Mouse (Mus musculus): ENCODE measurements around the gene Vmn1r11. TPM values are rescaled to one million over a fixed set of nuclear protein-coding genes. Genes with fewer than 3 reads are reported as not detected.

Gene Vmn1r11
- not detected in 2 replicates for polyA plus RNA-seq (2015; fragmentation: Nextera tagmentation; extraction: Ambion mirVana)

DNA sequence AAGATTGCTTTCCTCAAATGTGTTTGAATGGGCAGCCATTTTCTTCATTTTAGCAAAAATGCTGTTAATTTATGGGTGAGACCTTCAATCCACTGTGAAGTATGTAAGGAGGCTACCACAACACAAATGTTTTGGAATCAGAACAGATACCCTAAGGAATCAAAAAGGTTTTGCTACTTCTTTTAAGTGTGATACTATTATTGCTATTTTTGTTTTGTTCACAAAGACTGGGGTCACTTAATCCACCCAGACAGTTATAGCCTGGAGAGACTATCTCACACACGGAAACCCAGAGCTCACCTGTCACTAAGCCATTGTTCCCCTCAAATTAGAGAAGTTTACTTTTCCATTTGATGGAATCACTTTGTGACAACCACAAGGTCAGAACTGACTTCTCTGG lies at the start of gene Vmn1r11:
Gene Vmn1r11 (plus strand): TSS at position 301 of the 400 bp plus-strand sequence.
- H3K4me2 ChIP-seq (ENCODE audit: low read length) = no peak within 1 kb of the TSS
- no peaks in the 10 kb centered on the region for H3K4me1 ChIP-seq (ENCODE audit: control insufficient read depth, insufficient read depth, low read length)
- no peak within 1 kb of the TSS for H3K9ac ChIP-seq (ENCODE audit: low read depth, low read length)
- H3K36me3 ChIP-seq (ENCODE audit: control insufficient read depth, insufficient read depth, low read length) = no peaks in the 10 kb centered on the region
- ATAC-seq = no peak
- no peaks in the 10 kb centered on the region for H3K27me3 ChIP-seq (ENCODE audit: control insufficient read depth, insufficient read depth, low read depth, low read length)
- 64% methylated on average over 1 of the region's 1 CpGs for WGBS
- H3K27ac ChIP-seq (ENCODE audit: low read length) = no peak within 1 kb of the TSS
- H3K9me3 ChIP-seq (replicated peaks; ENCODE audit: control insufficient read depth, low read length, poor library complexity, severe bottlenecking) = no peaks in the 10 kb centered on the region
- H3K4me3 ChIP-seq (ENCODE audit: low read depth, low read length) = no peak within 1 kb of the TSS

- no peak for ATAC-seq
- Histone ChIP-seq H3K27ac (ENCODE audit: low read length) (no peak overlapping the region), H3K4me3 (ENCODE audit: low read depth, low read length) (no peak overlapping the region), H3K4me2 (ENCODE audit: low read length) (no peak overlapping the region), H3K4me1 (ENCODE audit: control insufficient read depth, insufficient read depth, low read length) (no peaks in the 10 kb centered on the region), H3K9me3 (replicated peaks; ENCODE audit: control insufficient read depth, low read length, poor library complexity, severe bottlenecking) (no peaks in the 10 kb centered on the region), H3K9ac (ENCODE audit: low read depth, low read length) (no peak overlapping the region), H3K27me3 (ENCODE audit: control insufficient read depth, insufficient read depth, low read depth, low read length) (no peaks in the 10 kb centered on the region), H3K36me3 (ENCODE audit: control insufficient read depth, insufficient read depth, low read length) (no peaks in the 10 kb centered on the region)
- WGBS = 60% methylated on average over 1 of the region's 1 CpGs
These were observed 26.9 kb upstream of the Vmn1r11 start for GRCm38 (mm10) chr6:57106358-57106757.

DNA sequence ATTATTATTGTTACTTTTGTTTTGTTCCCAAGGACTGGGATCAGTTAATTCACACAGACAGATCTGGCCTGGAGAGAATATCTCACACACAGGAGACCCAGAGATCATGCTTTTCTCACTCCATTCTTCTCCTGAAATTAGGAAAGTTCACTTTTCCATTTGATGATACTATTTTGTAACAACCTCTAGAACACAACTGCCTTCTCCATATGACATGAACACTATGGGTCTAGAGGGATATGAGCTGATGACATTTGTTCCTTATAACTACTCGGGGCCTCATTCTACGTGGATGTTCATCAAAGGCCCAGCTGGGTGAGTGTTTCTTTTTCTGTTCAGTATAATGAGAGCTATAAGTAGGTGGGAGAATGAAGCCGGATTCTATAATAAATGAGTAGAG lies 24.1 kb upstream of the Vmn1r11 start, which contains the start of gene Vmn1r10:
Gene Vmn1r10 (plus strand): TSS at position 301 of the 400 bp plus-strand sequence.
- Histone ChIP-seq H3K9ac (ENCODE audit: low read depth, low read length) (no peak within 1 kb of the TSS), H3K27me3 (ENCODE audit: control insufficient read depth, insufficient read depth, low read depth, low read length) (no peaks in the 10 kb centered on the region), H3K4me2 (ENCODE audit: low read length) (no peak within 1 kb of the TSS), H3K4me3 (ENCODE audit: low read depth, low read length) (no peak within 1 kb of the TSS), H3K27ac (ENCODE audit: low read length) (no peak within 1 kb of the TSS), H3K9me3 (replicated peaks; ENCODE audit: control insufficient read depth, low read length, poor library complexity, severe bottlenecking) (no peaks in the 10 kb centered on the region), H3K4me1 (ENCODE audit: control insufficient read depth, insufficient read depth, low read length) (no peaks in the 10 kb centered on the region), H3K36me3 (ENCODE audit: control insufficient read depth, insufficient read depth, low read length) (no peaks in the 10 kb centered on the region)
- ATAC-seq = no peak
- 85% methylated on average over 3 of the region's 3 CpGs for WGBS

DNA sequence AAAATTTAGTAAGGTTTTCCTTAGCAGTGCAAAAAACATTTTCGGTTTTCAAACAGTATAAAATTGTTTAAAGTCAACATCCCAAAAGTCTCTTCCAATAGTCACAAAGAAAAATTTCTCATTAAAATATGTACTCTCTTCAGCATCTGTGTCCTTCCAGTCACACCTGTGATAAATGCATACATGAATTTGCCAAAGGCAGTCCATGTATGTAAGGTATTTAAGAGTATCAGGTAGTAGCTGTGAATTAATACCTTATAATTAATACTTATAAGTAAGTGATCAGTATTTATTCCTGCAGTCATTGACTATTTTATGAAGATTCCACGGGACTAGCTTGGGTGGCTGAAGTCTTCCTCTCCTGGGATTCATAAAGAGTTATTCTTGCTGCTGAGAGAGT lies 23.4 kb downstream of the Vmn1r11 start, which contains the start of gene Vmn1r12:
Gene Vmn1r12 (plus strand): TSS at position 301 of the 400 bp plus-strand sequence.
- no peak within 1 kb of the TSS for H3K4me2 ChIP-seq (ENCODE audit: low read length)
- H3K36me3 ChIP-seq (ENCODE audit: control insufficient read depth, insufficient read depth, low read length) = no peaks in the 10 kb centered on the region
- no peak within 1 kb of the TSS for H3K9ac ChIP-seq (ENCODE audit: low read depth, low read length)
- H3K9me3 ChIP-seq (replicated peaks; ENCODE audit: control insufficient read depth, low read length, poor library complexity, severe bottlenecking) = no peaks in the 10 kb centered on the region
- WGBS = 83% methylated on average over 2 of the region's 2 CpGs
- ATAC-seq = no peak
- H3K4me1 ChIP-seq (ENCODE audit: control insufficient read depth, insufficient read depth, low read length) = no peaks in the 10 kb centered on the region
- no peak within 1 kb of the TSS for H3K4me3 ChIP-seq (ENCODE audit: low read depth, low read length)
- H3K27ac ChIP-seq (ENCODE audit: low read length) = no peak within 1 kb of the TSS
- no peaks in the 10 kb centered on the region for H3K27me3 ChIP-seq (ENCODE audit: control insufficient read depth, insufficient read depth, low read depth, low read length)

Other genes starting within 250 kb of the Vmn1r11 start
- 181 and 186 TPM in 2 replicates for gene Nt5c3, start 209.5 kb upstream of the Vmn1r11 start, polyA plus RNA-seq (2015; fragmentation: Nextera tagmentation; extraction: Ambion mirVana)
- 0.76 and 0.92 TPM in 2 replicates for gene Vmn1r4, start 209.4 kb upstream of the Vmn1r11 start, polyA plus RNA-seq (2015; fragmentation: Nextera tagmentation; extraction: Ambion mirVana)
- not detected in 2 replicates for gene Vmn1r5, start 163.2 kb upstream of the Vmn1r11 start, polyA plus RNA-seq (2015; fragmentation: Nextera tagmentation; extraction: Ambion mirVana)
- not detected in 2 replicates for gene Vmn1r6, start 136.2 kb upstream of the Vmn1r11 start, polyA plus RNA-seq (2015; fragmentation: Nextera tagmentation; extraction: Ambion mirVana)
- gene Vmn1r7, start 108.1 kb upstream of the Vmn1r11 start, polyA plus RNA-seq (2015; fragmentation: Nextera tagmentation; extraction: Ambion mirVana) = not detected in 2 replicates
- gene Vmn1r8, start 101.2 kb upstream of the Vmn1r11 start, polyA plus RNA-seq (2015; fragmentation: Nextera tagmentation; extraction: Ambion mirVana) = not detected in 2 replicates
- gene Vmn1r9, start 66.7 kb upstream of the Vmn1r11 start, polyA plus RNA-seq (2015; fragmentation: Nextera tagmentation; extraction: Ambion mirVana) = not detected in 2 replicates
- gene Vmn1r10, start 24.0 kb upstream of the Vmn1r11 start, polyA plus RNA-seq (2015; fragmentation: Nextera tagmentation; extraction: Ambion mirVana) = not detected in 2 replicates
- gene Vmn1r12, start 23.5 kb downstream of the Vmn1r11 start, polyA plus RNA-seq (2015; fragmentation: Nextera tagmentation; extraction: Ambion mirVana) = not detected in 2 replicates
- not detected in 2 replicates for gene Vmn1r13, start 69.8 kb downstream of the Vmn1r11 start, polyA plus RNA-seq (2015; fragmentation: Nextera tagmentation; extraction: Ambion mirVana)
- gene Vmn1r14, start 98.2 kb downstream of the Vmn1r11 start, polyA plus RNA-seq (2015; fragmentation: Nextera tagmentation; extraction: Ambion mirVana) = not detected in 2 replicates
- not detected in 2 replicates for gene Vmn1r15, start 124.5 kb downstream of the Vmn1r11 start, polyA plus RNA-seq (2015; fragmentation: Nextera tagmentation; extraction: Ambion mirVana)
- gene Vmn1r16, start 196.0 kb downstream of the Vmn1r11 start, polyA plus RNA-seq (2015; fragmentation: Nextera tagmentation; extraction: Ambion mirVana) = not detected in 2 replicates
- gene Vmn1r17, start 230.3 kb downstream of the Vmn1r11 start, polyA plus RNA-seq (2015; fragmentation: Nextera tagmentation; extraction: Ambion mirVana) = not detected in 2 replicates

All from midbrain, embryonic 16.5 days (tissue).